Mouse (Mus musculus) layer of hippocampus, adult 9-10 months (tissue): Measurements from ENCODE around the gene Dnah9.

Experiments
- DNase-seq: peaks from one replicate; pipeline ENCODE4 v3.0.0; 2022; ENCODE audit warnings: low spot score

Gene Dnah9

GRCm38 (mm10) chr11:66167801-66168651, at the start of gene Dnah9:
Dnah9 (minus strand) TSS chr11:66168551.
- peak; percentile 67 for DNase-seq

GRCm38 (mm10) chr11:66188627-66189287, 20.4 kb upstream of the Dnah9 start:
- no peak for DNase-seq

- DNase-seq, result no peak
Observed at GRCm38 (mm10) chr11:66188146-66188545, 19.8 kb upstream of the Dnah9 start.

GRCm38 (mm10) chr11:66177781-66178180, 9.4 kb upstream of the Dnah9 start:
- peak; percentile 39 for DNase-seq

- DNase-seq, result no peak
Observed at GRCm38 (mm10) chr11:66164022-66164421, 4.3 kb downstream of the Dnah9 start.

GRCm38 (mm10) chr11:66140631-66141252, 27.6 kb downstream of the Dnah9 start:
- DNase-seq, result no peak

GRCm38 (mm10) chr11:66134826-66135225, 33.5 kb downstream of the Dnah9 start:
- no peak for DNase-seq

- DNase-seq, result no peak
Observed at GRCm38 (mm10) chr11:66126150-66126549, 42.2 kb downstream of the Dnah9 start.

- DNase-seq, result no peak
Observed at GRCm38 (mm10) chr11:66124496-66124895, 43.9 kb downstream of the Dnah9 start.

GRCm38 (mm10) chr11:66122017-66122416, 46.3 kb downstream of the Dnah9 start:
- peak; percentile 31 for DNase-seq

GRCm38 (mm10) chr11:66083663-66084254, 84.6 kb downstream of the Dnah9 start:
- DNase-seq, result no peak

GRCm38 (mm10) chr11:66072921-66073320, 95.4 kb downstream of the Dnah9 start:
- DNase-seq, result peak; percentile 27

- no peak for DNase-seq
Observed at GRCm38 (mm10) chr11:66058956-66059355, 109.4 kb downstream of the Dnah9 start.

GRCm38 (mm10) chr11:66051294-66051693, 117.1 kb downstream of the Dnah9 start:
- no peak for DNase-seq

GRCm38 (mm10) chr11:66049146-66049545, 119.2 kb downstream of the Dnah9 start:
- DNase-seq, result no peak

GRCm38 (mm10) chr11:66046594-66047193, 121.7 kb downstream of the Dnah9 start:
- no peak for DNase-seq

- no peak for DNase-seq
Observed at GRCm38 (mm10) chr11:66043635-66044034, 124.7 kb downstream of the Dnah9 start.

GRCm38 (mm10) chr11:66042531-66042930, 125.8 kb downstream of the Dnah9 start:
- no peak for DNase-seq

GRCm38 (mm10) chr11:66025728-66026127, 142.6 kb downstream of the Dnah9 start:
- DNase-seq, result no peak

GRCm38 (mm10) chr11:65975871-65976270, 192.5 kb downstream of the Dnah9 start:
- DNase-seq, result no peak

- DNase-seq, result peak; percentile 36
Observed at GRCm38 (mm10) chr11:65930796-65931195, 237.6 kb downstream of the Dnah9 start.

- no peak for DNase-seq
Observed at GRCm38 (mm10) chr11:65930359-65930758, 238.0 kb downstream of the Dnah9 start.
